Mouse (Mus musculus): ENCODE results near the gene Praf2. TPM values are rescaled to one million over a fixed set of nuclear protein-coding genes. Genes with fewer than 3 reads are reported as not detected.

Praf2 gene
- total and polyA plus RNA-seq, 3 experiments: 25.7 to 49.1 (median 40.6) TPM

GRCm38 (mm10) chrX:7692862-7693261 lies 35.4 kb upstream of the Praf2 start:
- TF ChIP-seq ZC3H11A (IDR thresholded peaks at IDR 0.05; ENCODE audit: low read depth, low read length) (peak; percentile 16; the same call in 1 of the 2 replicates), CHD2 (IDR thresholded peaks at IDR 0.05; ENCODE audit: low read length) (no peak), CTCF (conservative IDR thresholded peaks at IDR 0.05 in 1 of 2, IDR thresholded peaks at IDR 0.05 in 1 of 2; ENCODE audit: low read depth in 2 of 2, low read length in 2 of 2) (peak; percentile 15 to 74; a peak in 2 of 4 replicates), SMC3 (IDR thresholded peaks at IDR 0.05; ENCODE audit: low read depth, low read length) (peak; percentile 72), RAD21 (IDR thresholded peaks at IDR 0.05; ENCODE audit: low read depth, low read length) (peak; percentile 69), POLR2AphosphoS2 (IDR thresholded peaks at IDR 0.05; ENCODE audit: low read depth, low read length) (no peak)
- no peaks in the 10 kb centered on the region for H3K27me3 ChIP-seq (replicated peaks)
- in situ Hi-C loops (cut with MboI; ENCODE audit: low pct_ligation_motif_present, low pct_unique_long_range_greater_than_20kb, low sequenced_read_pairs): no loop called here
- no peaks in the 10 kb centered on the region for H3K4me1 ChIP-seq (ENCODE audit: control insufficient read depth in 1 of 2, insufficient read depth in 2 of 2)
- no peak overlapping the region for H3K9ac ChIP-seq (ENCODE audit: insufficient read depth, low read depth)
- H3K4me3 ChIP-seq (replicated peaks in 1 of 3; ENCODE audit: low read depth in 2 of 3, low read length in 2 of 3, poor library complexity in 1 of 3): no peak overlapping the region
- no peaks in the 10 kb centered on the region for H3K36me3 ChIP-seq (replicated peaks in 1 of 2; ENCODE audit: control insufficient read depth in 1 of 2, insufficient read depth in 1 of 2, low read length in 1 of 2)
- no peak overlapping the region for H3K4me2 ChIP-seq (ENCODE audit: insufficient read depth, low read depth, poor library complexity, severe bottlenecking)
- DNase-seq (ENCODE audit: extremely low read depth): peak; percentile 51
- no peaks in the 10 kb centered on the region for H3K9me3 ChIP-seq (replicated peaks; ENCODE audit: low read length)
- dilution Hi-C loops (cut with MboI; ENCODE audit: extremely low pct_ligation_motif_present, extremely low pct_unique_long_range_greater_than_20kb, low sequenced_read_pairs): no loop called here
- H3K27ac ChIP-seq (ENCODE audit: insufficient read depth, low read depth): no peak overlapping the region
- peaks cover 8% of the 10 kb centered on the region; the same call in 1 of the 2 replicates for H3K79me2 ChIP-seq (replicated peaks; ENCODE audit: control insufficient read depth, extremely low read depth, insufficient read depth, poor library complexity, severe bottlenecking)

- Histone ChIP-seq H3K27ac (ENCODE audit: insufficient read depth, low read depth) (no peak overlapping the region), H3K9ac (ENCODE audit: insufficient read depth, low read depth) (no peak overlapping the region), H3K79me2 (replicated peaks; ENCODE audit: control insufficient read depth, extremely low read depth, insufficient read depth, poor library complexity, severe bottlenecking) (peaks cover 24% of the 10 kb centered on the region), H3K4me1 (ENCODE audit: control insufficient read depth in 1 of 2, insufficient read depth in 2 of 2) (peaks cover 4 to 11% of the 10 kb centered on the region in 2 experiments; a peak in 3 of 4 replicates), H3K36me3 (replicated peaks in 1 of 2; ENCODE audit: control insufficient read depth in 1 of 2, insufficient read depth in 1 of 2, low read length in 1 of 2) (peaks cover 19 to 29% of the 10 kb centered on the region in 2 experiments), H3K27me3 (replicated peaks) (no peaks in the 10 kb centered on the region), H3K4me3 (replicated peaks in 1 of 3; ENCODE audit: low read depth in 2 of 3, low read length in 2 of 3, poor library complexity in 1 of 3) (peak overlapping the region in 1 of 3 experiments; percentile 20), H3K9me3 (replicated peaks; ENCODE audit: low read length) (no peaks in the 10 kb centered on the region), H3K4me2 (ENCODE audit: insufficient read depth, low read depth, poor library complexity, severe bottlenecking) (peak overlapping the region; percentile 71)
- dilution Hi-C loops (cut with MboI; ENCODE audit: extremely low pct_ligation_motif_present, extremely low pct_unique_long_range_greater_than_20kb, low sequenced_read_pairs) (no loop called here), in situ Hi-C loops (cut with MboI; ENCODE audit: low pct_ligation_motif_present, low pct_unique_long_range_greater_than_20kb, low sequenced_read_pairs) (no loop called here)
- DNase-seq (ENCODE audit: extremely low read depth): no peak
- TF ChIP-seq SIN3A (IDR thresholded peaks at IDR 0.05; ENCODE audit: low read length): no peak
- TF ChIP-seq ELF1 (IDR thresholded peaks at IDR 0.05; ENCODE audit: low read depth, low read length): no peak
- no peak for TF ChIP-seq NRF1 (IDR thresholded peaks at IDR 0.05; ENCODE audit: low read depth, low read length)
- TF ChIP-seq BHLHE40 (IDR thresholded peaks at IDR 0.05; ENCODE audit: low read depth, low read length): no peak
- no peak for TF ChIP-seq MAZ (IDR thresholded peaks at IDR 0.05; ENCODE audit: low read depth, low read length)
- TF ChIP-seq NELFE (IDR thresholded peaks at IDR 0.05; ENCODE audit: low read depth, low read length): no peak
- no peak for TF ChIP-seq TCF12 (IDR thresholded peaks at IDR 0.05; ENCODE audit: low read depth, low read length)
- TF ChIP-seq RCOR1 (conservative IDR thresholded peaks at IDR 0.05; ENCODE audit: low read depth, low read length): no peak
- TF ChIP-seq TBP (conservative IDR thresholded peaks at IDR 0.05; ENCODE audit: low read depth, low read length): no peak
- TF ChIP-seq CTCF (conservative IDR thresholded peaks at IDR 0.05 in 1 of 2, IDR thresholded peaks at IDR 0.05 in 1 of 2; ENCODE audit: low read depth in 2 of 2, low read length in 2 of 2): no peak
- no peak for TF ChIP-seq GABPA (IDR thresholded peaks at IDR 0.05; ENCODE audit: insufficient replicate concordance, low read depth, low read length)
- no peak for TF ChIP-seq CHD2 (IDR thresholded peaks at IDR 0.05; ENCODE audit: low read length)
- TF ChIP-seq MAFK (IDR thresholded peaks at IDR 0.05; ENCODE audit: insufficient replicate concordance, low read length): no peak
- no peak for TF ChIP-seq MYC (IDR thresholded peaks at IDR 0.05; ENCODE audit: low read depth, low read length)
- no peak for TF ChIP-seq USF1 (IDR thresholded peaks at IDR 0.05; ENCODE audit: low read depth, low read length)
- TF ChIP-seq POLR2AphosphoS2 (IDR thresholded peaks at IDR 0.05; ENCODE audit: low read depth, low read length): no peak
- TF ChIP-seq ETS1 (conservative IDR thresholded peaks at IDR 0.05; ENCODE audit: low read depth, low read length): no peak
- TF ChIP-seq KAT2A (IDR thresholded peaks at IDR 0.05; ENCODE audit: insufficient replicate concordance, low read length): no peak
- TF ChIP-seq UBTF (IDR thresholded peaks at IDR 0.05; ENCODE audit: low read depth, low read length): no peak
Observed at GRCm38 (mm10) chrX:7696520-7696919, 31.7 kb upstream of the Praf2 start.

All from CH12.LX (cell line).